Mouse (Mus musculus) cerebellum, adult 2 months (tissue): ENCODE results near the gene Defb26.

Experiments
- CTCF ChIP-seq: fragments of 200-500 bp; IDR thresholded peaks from 2 replicates; pipeline ENCODE4 v1.5.1; 2011; ENCODE audit warnings: low read depth, mild to moderate bottlenecking, control low read depth, low read length, moderate library complexity, borderline replicate concordance; ENCODE audit not compliant: insufficient read depth
- POLR2A ChIP-seq: fragments of 200-500 bp; IDR thresholded peaks from 2 replicates; pipeline ENCODE4 v1.6.1; 2011; ENCODE audit warnings: low read length, control low read depth, borderline replicate concordance; ENCODE audit not compliant: insufficient read depth

DNA sequence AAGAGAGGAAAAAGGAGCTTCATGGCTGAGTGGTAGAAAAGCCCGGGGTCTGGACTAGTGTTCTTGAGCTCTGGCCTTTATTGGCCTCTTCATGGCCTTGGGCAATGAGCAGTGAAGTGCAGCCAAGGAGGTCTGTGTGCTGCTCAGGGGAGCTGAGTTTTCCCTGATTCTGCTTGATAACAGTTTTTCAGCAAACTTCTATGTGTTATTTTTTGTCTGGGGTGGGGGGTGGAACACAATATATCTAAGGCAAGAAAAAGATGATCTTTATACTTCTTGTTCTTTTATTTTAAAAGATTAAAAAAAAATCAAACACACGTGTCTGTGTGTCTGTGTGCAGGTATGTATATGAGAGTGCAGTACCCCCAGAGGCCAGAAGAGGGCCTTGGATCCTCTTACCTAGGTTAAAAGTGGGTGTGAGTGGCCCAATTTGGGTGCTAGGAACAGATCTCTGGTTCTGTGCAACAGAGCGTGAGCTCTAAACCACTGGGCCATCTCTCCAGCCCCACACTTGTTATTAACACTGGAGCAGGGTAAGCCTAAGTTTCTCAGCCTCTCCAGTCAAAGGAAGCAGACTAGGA, 46.8 kb downstream of the Defb26 start, which contains the start of gene Defb23:
- TF ChIP-seq POLR2A (no peak), CTCF (no peak)
